Mouse (Mus musculus) MEL (cell line): ENCODE measurements around the gene Cntrl. TPM values are rescaled to one million over a fixed set of nuclear protein-coding genes. Genes with fewer than 3 reads are reported as not detected.

Experiments used
- DNase-seq: peaks from one replicate; pipeline ENCODE4 v3.0.0; 2011; ENCODE audit warnings: low read depth, low spot score
- H3K27ac ChIP-seq: 2 replicates; pipeline ENCODE4 v1.5.1; 2012; ENCODE audit warnings: low read depth, mild to moderate bottlenecking, control low read depth, low read length, moderate library complexity; ENCODE audit not compliant: control insufficient read depth
- H3K27me3 ChIP-seq, 2 experiments: fragments of 150-350 bp in 1 of 2; sonication (generic) in 1 of 2; 2 replicates each; pipeline ENCODE4 v1.6.1; 2012; ENCODE audit warnings: low read length in 2 of 2, mild to moderate bottlenecking in 2 of 2, improper control_type of control experiment in 1 of 2, moderate library complexity in 1 of 2; ENCODE audit not compliant: insufficient read depth in 2 of 2, control insufficient read depth in 1 of 2
- H3K36me3 ChIP-seq, 2 experiments: 2 replicates each; pipeline ENCODE4 v1.6.1; 2012 to 2014; ENCODE audit warnings: low read length in 2 of 2, improper control_type of control experiment in 1 of 2, inconsistent platforms in 1 of 2, mild to moderate bottlenecking in 1 of 2; ENCODE audit not compliant: insufficient read depth in 2 of 2, control insufficient read depth in 1 of 2
- H3K4me1 ChIP-seq, 2 experiments: fragments of 150-350 bp in 1 of 2; sonication (generic) in 1 of 2; 2 replicates each; pipeline ENCODE4 v1.6.1; 2012; ENCODE audit warnings: low read length in 2 of 2, improper control_type of control experiment in 1 of 2, mild to moderate bottlenecking in 1 of 2; ENCODE audit not compliant: insufficient read depth in 2 of 2, control insufficient read depth in 1 of 2
- H3K4me3 ChIP-seq, 2 experiments: fragments of 150-350 bp in 1 of 2; sonication (generic) in 1 of 2; 2 replicates each; pipeline ENCODE4 v1.5.1; 2012; ENCODE audit warnings: low read depth in 2 of 2, low read length in 2 of 2, mild to moderate bottlenecking in 2 of 2, moderate library complexity in 2 of 2, control low read depth in 1 of 2, improper control_type of control experiment in 1 of 2; ENCODE audit not compliant: control insufficient read depth in 1 of 2, insufficient read depth in 1 of 2
- H3K79me2 ChIP-seq: 2 replicates; pipeline ENCODE4 v1.6.1; 2012; ENCODE audit warnings: mild to moderate bottlenecking, low read length, moderate library complexity; ENCODE audit not compliant: control insufficient read depth, poor library complexity, insufficient read depth
- H3K9ac ChIP-seq: 2 replicates; pipeline ENCODE4 v1.6.1; 2012; ENCODE audit warnings: low read depth, mild to moderate bottlenecking, control low read depth, low read length, moderate library complexity; ENCODE audit not compliant: control insufficient read depth, poor library complexity, severe bottlenecking
- H3K9me3 ChIP-seq: fragments of 150-350 bp; sonication (generic); replicated peaks from 2 replicates; pipeline ENCODE4 v1.6.1; 2012; ENCODE audit warnings: mild to moderate bottlenecking, low read length, improper control_type of control experiment, moderate library complexity; ENCODE audit not compliant: insufficient read depth
- CHD2 ChIP-seq: IDR thresholded peaks from 2 replicates; pipeline ENCODE4 v1.6.1; 2011; ENCODE audit warnings: low read length, improper control_type of control experiment
- E2F4 ChIP-seq: IDR thresholded peaks from 2 replicates; pipeline ENCODE4 v1.6.1; 2011; ENCODE audit warnings: low read depth, low read length, improper control_type of control experiment, borderline replicate concordance
- ETS1 ChIP-seq: IDR thresholded peaks from 2 replicates; pipeline ENCODE4 v1.6.1; 2012; ENCODE audit warnings: low read depth, mild to moderate bottlenecking, inconsistent platforms, low read length, improper control_type of control experiment, moderate library complexity
- HCFC1 ChIP-seq: IDR thresholded peaks from 2 replicates; pipeline ENCODE4 v1.6.1; 2012; ENCODE audit warnings: low read depth, mild to moderate bottlenecking, inconsistent platforms, low read length, improper control_type of control experiment, moderate library complexity
- MAX ChIP-seq: IDR thresholded peaks from 2 replicates; pipeline ENCODE4 v1.6.1; 2011; ENCODE audit warnings: low read length, improper control_type of control experiment
- MXI1 ChIP-seq: IDR thresholded peaks from 2 replicates; pipeline ENCODE4 v1.6.1; 2011; ENCODE audit warnings: mild to moderate bottlenecking, low read depth, low read length, improper control_type of control experiment
- MYB ChIP-seq: IDR thresholded peaks from 2 replicates; pipeline ENCODE4 v1.6.1; 2011; ENCODE audit warnings: mild to moderate bottlenecking, low read depth, low read length, improper control_type of control experiment
- MYC ChIP-seq: IDR thresholded peaks from 2 replicates; pipeline ENCODE4 v1.6.1; 2011; ENCODE audit warnings: low read depth, mild to moderate bottlenecking, low read length, improper control_type of control experiment, moderate library complexity
- NRF1 ChIP-seq: IDR thresholded peaks from 2 replicates; pipeline ENCODE4 v1.6.1; 2014; ENCODE audit warnings: low read depth, mild to moderate bottlenecking, inconsistent platforms, low read length, improper control_type of control experiment, moderate library complexity; ENCODE audit not compliant: poor library complexity, insufficient read depth, severe bottlenecking
- POLR2AphosphoS2 ChIP-seq: IDR thresholded peaks from 2 replicates; pipeline ENCODE4 v1.6.1; 2011; ENCODE audit warnings: low read length, improper control_type of control experiment
- POLR2AphosphoS5 ChIP-seq: IDR thresholded peaks from 2 replicates; pipeline ENCODE4 v1.6.1; 2012; ENCODE audit warnings: low read depth, borderline replicate concordance, mild to moderate bottlenecking, inconsistent platforms, low read length, moderate library complexity, mixed read lengths
- RAD21 ChIP-seq: IDR thresholded peaks from 2 replicates; pipeline ENCODE4 v1.6.1; 2011; ENCODE audit warnings: mild to moderate bottlenecking, low read depth, low read length, improper control_type of control experiment
- RCOR1 ChIP-seq: IDR thresholded peaks from 2 replicates; pipeline ENCODE4 v1.6.1; 2012; ENCODE audit warnings: low read depth, mild to moderate bottlenecking, inconsistent platforms, low read length, improper control_type of control experiment
- SMC3 ChIP-seq: IDR thresholded peaks from 2 replicates; pipeline ENCODE4 v1.6.1; 2011; ENCODE audit warnings: low read depth, low read length, improper control_type of control experiment
- TCF12 ChIP-seq: IDR thresholded peaks from 2 replicates; pipeline ENCODE4 v1.6.1; 2014; ENCODE audit warnings: low read depth, mild to moderate bottlenecking, inconsistent platforms, low read length, improper control_type of control experiment, moderate library complexity
- UBTF ChIP-seq: IDR thresholded peaks from 2 replicates; pipeline ENCODE4 v1.6.1; 2012; ENCODE audit warnings: low read depth, mild to moderate bottlenecking, inconsistent platforms, low read length, improper control_type of control experiment, moderate library complexity, borderline replicate concordance; ENCODE audit not compliant: insufficient read depth
- ZMIZ1 ChIP-seq: IDR thresholded peaks from 2 replicates; pipeline ENCODE4 v1.6.1; 2012; ENCODE audit warnings: low read depth, mild to moderate bottlenecking, inconsistent platforms, low read length, improper control_type of control experiment, moderate library complexity
- polyA plus RNA-seq, 2 experiments: library from polyadenylated mRNA; stranded (reverse) in 1 of 2; unstranded in 1 of 2; fragments of >175 nt in 1 of 2; fragments of >200 nt in 1 of 2; gene quantifications; 2 replicates each; pipeline versions ENCODE4 v1.2.1 to v1.2.4; 2012; ENCODE audit warnings: low replicate concordance in 2 of 2, low read depth in 1 of 2; ENCODE audit not compliant: insufficient read length in 2 of 2, insufficient read depth in 1 of 2, missing spikeins in 1 of 2
- total RNA-seq: library from RNA; depleted of rRNA; stranded (reverse); fragments of 300-350 nt; gene quantifications from 2 replicates; pipeline ENCODE4 v1.2.3, GENCODE M21; 2012

Gene Cntrl
- total and polyA plus RNA-seq, 3 experiments: 17.0 to 24.0 TPM; not detected in 1

- Histone ChIP-seq H3K27ac (no peak overlapping the region), H3K4me1 (0 out of 4 replicates have a peak, but pooled peaks cover 0 to 4% of the 10 kb centered on the region in 2 experiments), H3K4me3 (no peak overlapping the region), H3K79me2 (no peaks in the 10 kb centered on the region)
- no peak for DNase-seq
- TF ChIP-seq RCOR1 (no peak), TCF12 (no peak), POLR2AphosphoS2 (no peak), ZMIZ1 (no peak), E2F4 (no peak), HCFC1 (no peak), MYC (no peak), CHD2 (no peak)
- TF ChIP-seq, all 39 proteins: peak for 0
- Histone ChIP-seq H3K36me3 (peaks cover 0 to 8% of the 10 kb centered on the region in 2 experiments; a peak in 2 of 4 replicates), H3K9ac (no peak overlapping the region), H3K27me3 (no peaks in the 10 kb centered on the region), H3K9me3 (no peaks in the 10 kb centered on the region)
Observed at GRCm38 (mm10) chr2:35171341-35171861, 62.1 kb downstream of the Cntrl start.

GRCm38 (mm10) chr2:35172246-35172645 is 63.0 kb downstream of the Cntrl start:
- DNase-seq: no peak
- Histone ChIP-seq H3K9ac (no peak overlapping the region), H3K4me1 (0 out of 4 replicates have a peak, but pooled peaks cover 0 to 4% of the 10 kb centered on the region in 2 experiments), H3K36me3 (peaks cover 0 to 5% of the 10 kb centered on the region in 2 experiments; a peak in 2 of 4 replicates), H3K9me3 (no peaks in the 10 kb centered on the region), H3K4me3 (no peak overlapping the region), H3K27me3 (no peaks in the 10 kb centered on the region), H3K79me2 (no peaks in the 10 kb centered on the region), H3K27ac (no peak overlapping the region)
- TF ChIP-seq RCOR1: no peak
- no peak for TF ChIP-seq MAX
- no peak for TF ChIP-seq E2F4
- TF ChIP-seq RAD21: no peak
- TF ChIP-seq MXI1: no peak
- no peak for TF ChIP-seq TCF12
- no peak for TF ChIP-seq ETS1
- TF ChIP-seq MYB: no peak
- TF ChIP-seq NRF1: no peak
- TF ChIP-seq SMC3: no peak
- TF ChIP-seq POLR2AphosphoS5: no peak
- no peak for TF ChIP-seq UBTF
